Mouse (Mus musculus) CH12F3 (cell line): ENCODE results near the gene Ccdc89.

Experiments used
- in situ Hi-C: fragments of 300-500 bp; cut with MboI; formaldehyde crosslinking; loops from 2 replicates; pipeline ENCODE4 v1.14.3; 2020; ENCODE audit warnings: low sequenced_read_pairs

Gene Ccdc89

GRCm38 (mm10) chr7:90461441-90461840 is 35.1 kb downstream of the Ccdc89 start:
- in situ Hi-C loops = loop anchor here (25.0 kb wide), 1 partner anchor 474 kb away; the partner anchor contains the start of gene Eed

GRCm38 (mm10) chr7:90473511-90473910 is 47.1 kb downstream of the Ccdc89 start:
- in situ Hi-C loops = loop anchor here (25.0 kb wide), 1 partner anchor 486 kb away; the partner anchor contains the start of gene Eed

GRCm38 (mm10) chr7:90475793-90476312 is 49.5 kb downstream of the Ccdc89 start, which contains the start of gene Tmem126b:
Gene Tmem126b, minus strand, starts transcription at chr7:90476001.
- in situ Hi-C loops = no loop called here

GRCm38 (mm10) chr7:90476313-90477245 is 50.2 kb downstream of the Ccdc89 start, which contains the start of gene Dlg2:
Gene Dlg2, plus strand, starts transcription at chr7:90476672.
- in situ Hi-C loops = no loop called here
